Mouse (Mus musculus): ENCODE measurements around the gene Snd1. TPM values are rescaled to one million over a fixed set of nuclear protein-coding genes. Genes with fewer than 3 reads are reported as not detected.

The Snd1 gene
- polyA plus RNA-seq, 1 experiment from 2014 or later = 138 TPM

- Histone ChIP-seq H3K4me3 (no peak overlapping the region), H3K27ac (no peak overlapping the region), H3K4me1 (peaks cover 28% of the 10 kb centered on the region), H3K36me3 (peaks cover 62% of the 10 kb centered on the region), H3K27me3 (ENCODE audit: low read depth, poor library complexity, severe bottlenecking) (no peaks in the 10 kb centered on the region), H3K9me3 (replicated peaks) (no peaks in the 10 kb centered on the region)
- 75% methylated on average over 8 of the region's 8 CpGs for WGBS
- DNase-seq (ENCODE audit: low spot score) = no peak
Observed at GRCm38 (mm10) chr6:28879315-28879714, 404.4 kb downstream of the Snd1 start.

DNA sequence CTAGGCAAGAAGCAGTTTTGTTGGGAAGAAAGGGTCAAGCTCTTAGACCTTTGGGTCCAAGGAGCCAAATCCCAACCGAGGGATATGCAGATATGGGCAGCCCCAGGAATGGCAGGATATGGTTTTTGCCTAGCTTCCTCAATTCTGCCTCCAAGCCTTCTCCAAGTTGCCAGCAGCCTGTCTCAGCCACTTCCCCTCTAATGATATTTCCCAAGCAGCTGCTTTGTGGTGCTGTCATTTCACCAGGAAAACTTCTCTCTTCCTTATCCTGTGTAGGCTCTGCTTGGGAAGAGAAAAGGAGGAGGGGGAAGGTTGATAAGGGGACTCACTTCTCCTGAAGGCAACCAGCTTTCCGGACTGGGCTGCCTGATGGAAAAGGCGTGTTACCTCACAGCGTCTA, 406.0 kb downstream of the Snd1 start:
- no peaks in the 10 kb centered on the region for H3K9me3 ChIP-seq (replicated peaks)
- no peaks in the 10 kb centered on the region for H3K27me3 ChIP-seq (ENCODE audit: low read depth, poor library complexity, severe bottlenecking)
- peaks cover 26% of the 10 kb centered on the region for H3K4me1 ChIP-seq
- H3K27ac ChIP-seq = no peak overlapping the region
- 90% methylated on average over 4 of the region's 4 CpGs for WGBS
- H3K36me3 ChIP-seq = peaks cover 64% of the 10 kb centered on the region
- no peak for DNase-seq (ENCODE audit: low spot score)
- H3K4me3 ChIP-seq = no peak overlapping the region

GRCm38 (mm10) chr6:28883518-28883917, 408.6 kb downstream of the Snd1 start:
- H3K27me3 ChIP-seq (ENCODE audit: low read depth, poor library complexity, severe bottlenecking) = no peaks in the 10 kb centered on the region
- 67% methylated on average over 5 of the region's 5 CpGs for WGBS
- H3K4me1 ChIP-seq = peaks cover 8% of the 10 kb centered on the region
- peaks cover 88% of the 10 kb centered on the region for H3K36me3 ChIP-seq
- H3K9me3 ChIP-seq (replicated peaks) = no peaks in the 10 kb centered on the region
- no peak for DNase-seq (ENCODE audit: low spot score)
- no peak overlapping the region for H3K4me3 ChIP-seq
- H3K27ac ChIP-seq = no peak overlapping the region

DNA sequence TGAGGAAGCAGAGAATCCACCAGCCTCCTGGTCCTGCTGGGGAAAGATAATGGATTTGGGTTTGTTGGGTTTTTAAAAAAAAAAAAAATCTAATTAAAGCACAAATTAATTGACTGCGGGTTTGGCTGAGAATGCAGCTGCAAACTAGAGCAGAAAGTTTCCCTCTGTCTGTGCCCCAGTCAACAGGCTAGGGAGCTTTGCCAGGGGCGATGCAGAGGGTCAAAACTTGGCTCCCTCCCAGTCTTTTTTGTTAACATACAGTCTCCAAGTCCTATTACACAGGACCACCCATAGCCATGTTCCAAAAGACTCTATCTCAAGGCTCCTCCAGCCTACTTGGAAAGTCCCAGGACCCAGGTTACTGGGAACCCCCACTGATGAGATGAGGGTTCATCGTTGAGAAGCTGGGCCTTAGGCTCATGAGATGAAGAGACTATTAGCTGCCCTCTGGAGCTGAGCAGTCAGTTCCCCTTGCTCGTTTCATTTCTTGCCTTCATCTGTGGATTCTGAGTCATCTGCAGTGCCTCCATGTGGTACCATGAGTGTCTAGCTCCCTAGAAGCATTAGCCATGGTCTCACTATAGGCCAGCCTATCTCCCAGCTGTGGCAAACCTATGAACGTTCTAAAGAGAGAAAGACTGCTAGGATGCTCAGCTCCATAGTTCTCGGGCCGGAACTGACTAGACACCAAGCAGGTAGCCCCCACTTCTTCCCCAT, 411.9 kb downstream of the Snd1 start:
- Histone ChIP-seq H3K36me3 (peaks cover 96% of the 10 kb centered on the region), H3K4me3 (no peak overlapping the region), H3K27ac (no peak overlapping the region), H3K4me1 (peaks cover 8% of the 10 kb centered on the region; the same call in 1 of the 2 replicates), H3K9me3 (replicated peaks) (no peaks in the 10 kb centered on the region), H3K27me3 (ENCODE audit: low read depth, poor library complexity, severe bottlenecking) (no peaks in the 10 kb centered on the region)
- DNase-seq (ENCODE audit: low spot score) = no peak
- 91% methylated on average over 7 of the region's 7 CpGs for WGBS

GRCm38 (mm10) chr6:28890426-28890825, 415.5 kb downstream of the Snd1 start:
- H3K4me3 ChIP-seq = no peak overlapping the region
- no peak for DNase-seq (ENCODE audit: low spot score)
- H3K27me3 ChIP-seq (ENCODE audit: low read depth, poor library complexity, severe bottlenecking) = no peaks in the 10 kb centered on the region
- 96% methylated on average over 6 of the region's 6 CpGs for WGBS
- H3K9me3 ChIP-seq (replicated peaks) = no peaks in the 10 kb centered on the region
- H3K4me1 ChIP-seq = peaks cover 9% of the 10 kb centered on the region; the same call in 1 of the 2 replicates
- H3K36me3 ChIP-seq = peaks cover 68% of the 10 kb centered on the region
- H3K27ac ChIP-seq = no peak overlapping the region

DNA sequence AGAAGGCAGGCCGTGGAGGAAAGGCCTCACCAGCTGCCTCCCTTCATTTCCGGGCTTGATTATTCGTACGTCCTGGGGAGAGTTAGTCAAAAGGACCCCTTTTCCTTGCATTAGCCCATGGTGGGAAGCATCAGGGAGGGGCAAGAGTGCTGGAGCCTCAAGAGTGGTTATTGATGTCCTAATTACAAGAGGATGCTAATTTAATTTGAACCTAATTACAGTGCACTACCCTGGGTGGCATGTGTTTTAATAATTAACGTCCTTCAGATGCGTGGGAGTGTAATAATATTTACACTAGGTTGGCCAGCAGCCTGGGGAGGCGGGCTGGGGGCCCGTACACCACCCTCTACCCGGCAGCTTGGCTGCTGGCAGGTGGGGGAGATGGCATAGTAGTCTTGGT, 416.5 kb downstream of the Snd1 start:
- 54% methylated on average over 9 of the region's 9 CpGs for WGBS

GRCm38 (mm10) chr6:28895004-28895515, 420.1 kb downstream of the Snd1 start:
- WGBS = 84% methylated on average over 12 of the region's 12 CpGs
- no peak overlapping the region for H3K4me3 ChIP-seq
- H3K4me1 ChIP-seq = peaks cover 32% of the 10 kb centered on the region
- no peak overlapping the region for H3K27ac ChIP-seq
- peaks cover 23% of the 10 kb centered on the region for H3K36me3 ChIP-seq
- no peak for DNase-seq (ENCODE audit: low spot score)
- H3K9me3 ChIP-seq (replicated peaks) = no peaks in the 10 kb centered on the region
- no peaks in the 10 kb centered on the region for H3K27me3 ChIP-seq (ENCODE audit: low read depth, poor library complexity, severe bottlenecking)

More for the DNA sequence above, 416.5 kb downstream of the Snd1 start:
- Histone ChIP-seq H3K27me3 (ENCODE audit: low read depth, poor library complexity, severe bottlenecking) (no peaks in the 10 kb centered on the region), H3K36me3 (peaks cover 57% of the 10 kb centered on the region), H3K4me3 (no peak overlapping the region), H3K27ac (no peak overlapping the region), H3K4me1 (peaks cover 13% of the 10 kb centered on the region), H3K9me3 (replicated peaks) (no peaks in the 10 kb centered on the region)
- DNase-seq (ENCODE audit: low spot score) = no peak

GRCm38 (mm10) chr6:28895726-28896125, 420.8 kb downstream of the Snd1 start:
- Histone ChIP-seq H3K36me3 (peaks cover 16% of the 10 kb centered on the region), H3K9me3 (replicated peaks) (no peaks in the 10 kb centered on the region), H3K4me1 (peaks cover 32% of the 10 kb centered on the region), H3K27me3 (ENCODE audit: low read depth, poor library complexity, severe bottlenecking) (no peaks in the 10 kb centered on the region), H3K27ac (no peak overlapping the region), H3K4me3 (no peak overlapping the region)
- DNase-seq (ENCODE audit: low spot score) = no peak
- WGBS = 83% methylated on average over 6 of the region's 6 CpGs

- no peaks in the 10 kb centered on the region for H3K27me3 ChIP-seq (ENCODE audit: low read depth, poor library complexity, severe bottlenecking)
- peaks cover 26% of the 10 kb centered on the region for H3K4me1 ChIP-seq
- H3K36me3 ChIP-seq = peaks cover 5% of the 10 kb centered on the region; the same call in 1 of the 2 replicates
- DNase-seq (ENCODE audit: low spot score) = no peak
- 71% methylated on average over 5 of the region's 5 CpGs for WGBS
- no peak overlapping the region for H3K4me3 ChIP-seq
- H3K27ac ChIP-seq = no peak overlapping the region
- no peaks in the 10 kb centered on the region for H3K9me3 ChIP-seq (replicated peaks)
Observed at GRCm38 (mm10) chr6:28896762-28897320, 421.9 kb downstream of the Snd1 start.

- Histone ChIP-seq H3K9me3 (replicated peaks) (no peaks in the 10 kb centered on the region), H3K27me3 (ENCODE audit: low read depth, poor library complexity, severe bottlenecking) (0 out of 2 replicates have a peak, but pooled peaks cover 1% of the 10 kb centered on the region), H3K4me1 (peaks cover 25% of the 10 kb centered on the region), H3K27ac (no peak overlapping the region), H3K4me3 (no peak overlapping the region), H3K36me3 (no peaks in the 10 kb centered on the region)
- WGBS = 68% methylated on average over 11 of the region's 11 CpGs
- DNase-seq (ENCODE audit: low spot score) = no peak
Observed at GRCm38 (mm10) chr6:28897326-28898085, 422.6 kb downstream of the Snd1 start.

DNA sequence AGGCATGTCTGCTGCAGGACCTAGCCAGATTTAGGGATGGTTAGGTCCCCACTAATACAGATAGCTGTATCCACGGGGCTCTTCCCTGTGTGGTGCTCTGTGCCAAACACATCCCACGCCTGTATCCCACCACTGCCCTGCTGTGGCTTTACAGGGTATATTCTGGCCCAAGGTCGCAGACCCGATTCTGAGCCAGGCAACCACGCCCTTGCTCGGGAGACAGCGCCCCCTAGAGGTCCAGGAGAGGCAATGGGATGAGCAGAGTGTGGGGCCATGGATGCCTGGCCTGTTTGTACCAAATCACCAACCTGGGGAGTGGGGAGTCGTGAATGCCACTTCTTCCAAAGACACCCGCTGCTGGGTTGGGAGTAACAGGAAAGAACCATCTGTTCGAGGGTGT, 423.9 kb downstream of the Snd1 start:
- peak; percentile 74 for DNase-seq (ENCODE audit: low spot score)
- WGBS = 14% methylated on average over 10 of the region's 10 CpGs
- peaks cover 25% of the 10 kb centered on the region for H3K4me1 ChIP-seq
- no peaks in the 10 kb centered on the region for H3K36me3 ChIP-seq
- no peak overlapping the region for H3K4me3 ChIP-seq
- 0 out of 2 replicates have a peak, but pooled peaks cover 3% of the 10 kb centered on the region for H3K27me3 ChIP-seq (ENCODE audit: low read depth, poor library complexity, severe bottlenecking)
- no peak overlapping the region for H3K27ac ChIP-seq
- no peaks in the 10 kb centered on the region for H3K9me3 ChIP-seq (replicated peaks)

DNA sequence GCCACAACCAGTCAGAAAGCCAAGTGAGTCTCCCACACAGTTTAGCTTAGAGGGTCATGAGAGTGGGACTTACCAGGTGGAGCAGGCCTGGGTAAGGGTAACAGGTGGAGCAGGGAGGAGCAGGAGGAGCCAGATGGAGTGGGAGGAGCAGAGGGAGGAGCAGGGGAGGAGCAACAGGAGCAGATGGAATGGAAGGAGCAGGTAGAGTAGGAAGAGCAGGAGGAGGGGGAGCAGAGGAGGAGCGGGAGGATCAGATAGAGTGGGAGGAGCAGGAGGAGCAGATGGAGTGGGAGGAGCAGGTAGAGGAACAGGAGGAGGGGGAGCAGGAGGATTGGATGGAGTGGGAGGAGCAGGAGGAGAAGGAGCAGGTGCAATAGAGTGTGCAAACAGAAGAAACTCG, 427.6 kb downstream of the Snd1 start:
- H3K9me3 ChIP-seq (replicated peaks) = no peaks in the 10 kb centered on the region
- DNase-seq (ENCODE audit: low spot score) = no peak

GRCm38 (mm10) chr6:28904417-28904816, 429.5 kb downstream of the Snd1 start:
- WGBS = 58% methylated on average over 4 of the region's 4 CpGs

More for the DNA sequence above, 427.6 kb downstream of the Snd1 start:
- H3K27ac ChIP-seq = no peak overlapping the region
- 55% methylated on average over 2 of the region's 2 CpGs for WGBS
- 0 out of 2 replicates have a peak, but pooled peaks cover 3% of the 10 kb centered on the region for H3K27me3 ChIP-seq (ENCODE audit: low read depth, poor library complexity, severe bottlenecking)
- H3K4me3 ChIP-seq = no peak overlapping the region
- no peaks in the 10 kb centered on the region for H3K36me3 ChIP-seq
- peaks cover 28% of the 10 kb centered on the region for H3K4me1 ChIP-seq

More at GRCm38 (mm10) chr6:28904417-28904816, 429.5 kb downstream of the Snd1 start:
- no peak for DNase-seq (ENCODE audit: low spot score)
- Histone ChIP-seq H3K9me3 (replicated peaks) (no peaks in the 10 kb centered on the region), H3K27me3 (ENCODE audit: low read depth, poor library complexity, severe bottlenecking) (0 out of 2 replicates have a peak, but pooled peaks cover 3% of the 10 kb centered on the region), H3K4me3 (no peak overlapping the region), H3K36me3 (no peaks in the 10 kb centered on the region), H3K4me1 (peaks cover 17% of the 10 kb centered on the region), H3K27ac (no peak overlapping the region)
